Mouse (Mus musculus) midbrain, postnatal 0 days (tissue): ENCODE data around the gene Iqsec2. TPM values are rescaled to one million over a fixed set of nuclear protein-coding genes. Genes with fewer than 3 reads are reported as not detected.

Source experiments
- ATAC-seq: fragments of 200-750 bp; cut with Nextera tagmentation; 2 replicates; pipeline ENCODE4 v1.8.0; 2017; ENCODE audit warnings: moderate number of reproducible peaks, mild to moderate bottlenecking, moderate TSS enrichment, moderate library complexity; ENCODE audit not compliant: low FRiP score
- DNase-seq: peaks from one replicate; pipeline ENCODE4 v3.0.0-alpha.2; 2015; ENCODE audit warnings: low spot score
- H3K27ac ChIP-seq: fragments of 300-500 bp; sonication (generic); 2 replicates; pipeline ENCODE4 v1.5.1; 2014; ENCODE audit warnings: low read depth, mild to moderate bottlenecking, low read length, mixed read lengths
- H3K27me3 ChIP-seq: fragments of 300-500 bp; sonication (generic); 2 replicates; pipeline ENCODE4 v1.6.1; 2014; ENCODE audit warnings: low read length, control low read depth, mixed read lengths; ENCODE audit not compliant: insufficient read depth
- H3K36me3 ChIP-seq: fragments of 300-500 bp; sonication (generic); 2 replicates; pipeline ENCODE4 v1.6.1; 2014; ENCODE audit warnings: low read length, control low read depth, mixed read lengths; ENCODE audit not compliant: insufficient read depth
- H3K4me1 ChIP-seq: fragments of 300-500 bp; sonication (generic); 2 replicates; pipeline ENCODE4 v1.6.1; 2014; ENCODE audit warnings: mild to moderate bottlenecking, control low read depth, antibody characterized with exemption, low read length, mixed read lengths; ENCODE audit not compliant: insufficient read depth
- H3K4me2 ChIP-seq: fragments of 300-500 bp; sonication (generic); 2 replicates; pipeline ENCODE4 v1.6.1; 2014; ENCODE audit warnings: low read depth, mild to moderate bottlenecking, low read length, mixed read lengths; ENCODE audit not compliant: poor library complexity, severe bottlenecking
- H3K4me3 ChIP-seq: fragments of 300-500 bp; sonication (generic); 2 replicates; pipeline ENCODE4 v1.5.1; 2014; ENCODE audit warnings: low read depth, mild to moderate bottlenecking, low read length, moderate library complexity
- H3K9ac ChIP-seq: fragments of 300-500 bp; sonication (generic); replicated peaks from 2 replicates; pipeline ENCODE4 v1.6.1; 2014; ENCODE audit warnings: mild to moderate bottlenecking, low read length, moderate library complexity, mixed read lengths; ENCODE audit not compliant: poor library complexity, severe bottlenecking
- H3K9me3 ChIP-seq: fragments of 300-500 bp; sonication (generic); 2 replicates; pipeline ENCODE4 v1.6.1; 2016; ENCODE audit warnings: low read length, control low read depth
- CTCF ChIP-seq: IDR thresholded peaks from 2 replicates; pipeline ENCODE4 v1.5.1; 2016; ENCODE audit warnings: antibody characterized with exemption, mild to moderate bottlenecking
- whole genome bisulfite sequencing: fragments of 180-500 bp; shearing (Covaris S2); extraction: QIAGEN DNeasy Blood & Tissue Kit; methylation state at CpG from one replicate; pipeline ENCODE4 v1.1.7; 2014; 5-methylcytosine and 5-hydroxymethylcytosine counted together
- polyA plus RNA-seq: library from polyadenylated mRNA; unstranded; fragments of >200 nt; fragmentation: Nextera tagmentation; extraction: Ambion mirVana; gene quantifications from 2 replicates; pipeline ENCODE4 v1.2.1, GENCODE M21; 2015
- total RNA-seq: library from RNA; depleted of rRNA; stranded (reverse); fragments of >200 nt; gene quantifications from 2 replicates; pipeline ENCODE4 v1.2.3, GENCODE M21; 2014

Iqsec2 gene
- total and polyA plus RNA-seq, 2 experiments from 2014 or later: 7.7 to 23.2 TPM

DNA sequence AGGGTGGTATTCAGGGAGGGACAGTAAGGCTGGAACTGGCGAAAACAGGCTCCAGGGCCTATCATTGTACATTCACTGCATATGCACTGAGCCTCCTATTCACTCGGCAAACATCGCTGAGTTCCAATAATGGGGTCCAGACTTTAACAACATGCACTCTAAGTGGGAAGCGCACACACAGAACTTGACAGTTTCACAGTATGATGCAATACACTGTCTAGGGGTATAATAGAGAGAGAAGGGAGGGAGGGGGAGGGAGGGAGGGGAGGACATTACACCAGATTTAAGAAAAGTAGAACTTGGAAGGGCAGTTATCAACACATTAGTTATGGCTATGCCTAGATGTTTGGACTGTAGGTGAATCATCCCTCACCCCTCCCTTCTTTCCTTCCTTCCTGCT is 59.2 kb downstream of the Iqsec2 start:
- no peak overlapping the region for H3K9ac ChIP-seq
- peaks cover 30% of the 10 kb centered on the region; the same call in 1 of the 2 replicates for H3K27me3 ChIP-seq
- TF ChIP-seq CTCF: no peak
- no peak for ATAC-seq
- no peaks in the 10 kb centered on the region for H3K36me3 ChIP-seq
- H3K4me2 ChIP-seq: no peak overlapping the region
- H3K27ac ChIP-seq: no peak overlapping the region
- no peaks in the 10 kb centered on the region for H3K9me3 ChIP-seq
- WGBS: 54% methylated on average over 4 of the region's 4 CpGs
- peaks cover 3% of the 10 kb centered on the region; the same call in 1 of the 2 replicates for H3K4me1 ChIP-seq
- no peak for DNase-seq
- no peak overlapping the region for H3K4me3 ChIP-seq

DNA sequence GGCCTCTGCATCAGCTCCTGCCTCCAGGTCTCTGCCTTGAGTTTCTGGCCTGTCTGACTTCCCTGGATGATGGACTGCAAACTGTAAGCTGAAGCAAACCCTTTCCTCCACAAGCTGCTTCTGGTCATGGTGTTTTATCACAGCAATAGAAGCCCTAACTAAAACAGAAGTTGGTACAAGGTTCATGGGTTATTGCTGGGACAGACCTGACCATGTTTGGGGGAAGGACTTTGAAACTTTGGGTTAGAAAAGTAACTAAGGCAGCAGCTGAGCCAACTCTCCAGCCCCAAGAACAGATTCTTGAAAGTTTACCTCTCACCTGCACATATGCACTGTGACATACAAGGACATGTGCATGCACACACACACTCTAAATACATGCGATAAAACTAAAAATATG is 61.4 kb downstream of the Iqsec2 start:
- H3K27ac ChIP-seq: no peak overlapping the region
- no peak overlapping the region for H3K9ac ChIP-seq
- no peak overlapping the region for H3K4me3 ChIP-seq
- H3K9me3 ChIP-seq: no peaks in the 10 kb centered on the region
- no peak for TF ChIP-seq CTCF
- H3K27me3 ChIP-seq: peaks cover 42% of the 10 kb centered on the region; the same call in 1 of the 2 replicates
- H3K4me2 ChIP-seq: no peak overlapping the region
- ATAC-seq (no peak), DNase-seq (no peak)
- no peaks in the 10 kb centered on the region for H3K4me1 ChIP-seq
- H3K36me3 ChIP-seq: no peaks in the 10 kb centered on the region; the same call in 1 of the 2 replicates
- WGBS: 98% methylated on average over 1 of the region's 1 CpGs

DNA sequence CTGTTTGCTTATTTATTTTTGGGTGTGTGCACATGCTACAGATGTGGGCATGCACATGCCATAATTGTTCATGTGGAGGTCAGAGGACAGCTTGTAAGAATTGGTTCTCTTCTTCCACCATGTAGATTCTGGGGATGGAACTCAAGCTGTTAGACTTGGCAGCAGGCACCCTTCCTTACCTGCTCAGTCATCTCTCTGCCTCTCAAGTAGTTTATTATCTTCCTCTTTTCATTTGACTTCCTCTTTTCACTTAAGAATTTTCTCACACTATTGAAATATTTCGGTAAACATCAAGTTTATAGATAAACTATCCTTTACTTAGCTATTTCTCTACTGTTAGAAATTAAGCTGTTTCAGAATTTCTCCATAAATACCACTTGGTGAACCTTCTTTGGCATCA is 70.6 kb downstream of the Iqsec2 start:
- 82% methylated on average over 1 of the region's 1 CpGs for WGBS
- TF ChIP-seq CTCF: no peak

GRCm38 (mm10) chrX:152218529-152218928 is 74.5 kb downstream of the Iqsec2 start:
- TF ChIP-seq CTCF: no peak
- no peaks in the 10 kb centered on the region for H3K4me1 ChIP-seq

More for the DNA sequence above, 70.6 kb downstream of the Iqsec2 start:
- Histone ChIP-seq H3K9me3 (no peaks in the 10 kb centered on the region), H3K9ac (no peak overlapping the region), H3K36me3 (no peaks in the 10 kb centered on the region), H3K4me3 (no peak overlapping the region), H3K27ac (no peak overlapping the region), H3K4me1 (no peaks in the 10 kb centered on the region), H3K4me2 (no peak overlapping the region), H3K27me3 (peaks cover 22% of the 10 kb centered on the region; the same call in 1 of the 2 replicates)
- ATAC-seq: no peak
- no peak for DNase-seq

DNA sequence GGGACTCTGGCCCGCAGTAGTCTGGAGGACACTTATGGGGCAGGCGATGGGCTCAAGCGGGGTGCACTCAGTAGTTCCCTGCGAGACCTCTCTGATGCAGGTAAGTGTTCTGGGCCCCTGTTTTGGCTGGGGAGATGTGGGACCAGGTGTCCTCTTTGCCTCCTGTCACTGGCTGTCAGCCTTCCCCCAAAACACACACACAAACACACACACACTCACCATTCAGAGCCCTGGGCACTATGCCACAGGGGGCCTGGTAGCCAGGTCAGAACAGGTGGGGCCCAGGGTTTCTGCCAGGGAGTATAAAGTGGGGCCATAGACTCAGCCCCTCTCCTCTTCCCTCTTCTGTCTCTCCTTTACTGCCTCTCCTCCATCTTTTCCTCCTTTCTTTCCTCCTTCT is 77.7 kb downstream of the Iqsec2 start:
- 68% methylated on average over 4 of the region's 4 CpGs for WGBS
- TF ChIP-seq CTCF: no peak
- DNase-seq: no peak
- no peaks in the 10 kb centered on the region for H3K4me1 ChIP-seq
- no peak overlapping the region for H3K27ac ChIP-seq
- H3K9me3 ChIP-seq: no peaks in the 10 kb centered on the region
- peaks cover 25% of the 10 kb centered on the region; the same call in 1 of the 2 replicates for H3K27me3 ChIP-seq
- no peak for ATAC-seq
- H3K9ac ChIP-seq: no peak overlapping the region
- no peak overlapping the region for H3K4me2 ChIP-seq
- H3K36me3 ChIP-seq: peaks cover 8% of the 10 kb centered on the region; the same call in 1 of the 2 replicates
- H3K4me3 ChIP-seq: no peak overlapping the region

More at GRCm38 (mm10) chrX:152218529-152218928, 74.5 kb downstream of the Iqsec2 start:
- WGBS: 93% methylated on average over 2 of the region's 2 CpGs
- H3K9me3 ChIP-seq: no peaks in the 10 kb centered on the region
- peaks cover 16% of the 10 kb centered on the region; the same call in 1 of the 2 replicates for H3K27me3 ChIP-seq
- ATAC-seq: no peak
- H3K27ac ChIP-seq: no peak overlapping the region
- no peak overlapping the region for H3K4me2 ChIP-seq
- no peak overlapping the region for H3K4me3 ChIP-seq
- H3K36me3 ChIP-seq: peaks cover 8% of the 10 kb centered on the region; the same call in 1 of the 2 replicates
- no peak for DNase-seq
- H3K9ac ChIP-seq: no peak overlapping the region

GRCm38 (mm10) chrX:152222226-152222625 is 78.2 kb downstream of the Iqsec2 start:
- H3K36me3 ChIP-seq: peaks cover 8% of the 10 kb centered on the region; the same call in 1 of the 2 replicates
- DNase-seq (no peak), ATAC-seq (no peak)
- H3K4me1 ChIP-seq: no peaks in the 10 kb centered on the region
- H3K27me3 ChIP-seq: peaks cover 25% of the 10 kb centered on the region; the same call in 1 of the 2 replicates
- H3K27ac ChIP-seq: no peak overlapping the region
- H3K9me3 ChIP-seq: no peaks in the 10 kb centered on the region
- H3K4me3 ChIP-seq: no peak overlapping the region
- no peak for TF ChIP-seq CTCF
- H3K9ac ChIP-seq: no peak overlapping the region
- WGBS: 52% methylated on average over 9 of the region's 9 CpGs
- H3K4me2 ChIP-seq: no peak overlapping the region
